Mouse (Mus musculus) small intestine, adult 2 months (tissue): ENCODE results near the gene Mib2.

Experiments used
- CTCF ChIP-seq: fragments of 200-500 bp; IDR thresholded peaks from 2 replicates; pipeline ENCODE4 v1.5.1; 2012; ENCODE audit warnings: low read depth, mild to moderate bottlenecking, control low read depth, inconsistent platforms, low read length, moderate library complexity, mixed read lengths; ENCODE audit not compliant: insufficient replicate concordance, insufficient read length; ENCODE audit errors: extremely low read depth
- POLR2A ChIP-seq: fragments of 200-500 bp; IDR thresholded peaks from 2 replicates; pipeline ENCODE4 v1.6.1; 2012; ENCODE audit warnings: low read depth, mild to moderate bottlenecking, control low read depth, inconsistent platforms, low read length, moderate library complexity

DNA sequence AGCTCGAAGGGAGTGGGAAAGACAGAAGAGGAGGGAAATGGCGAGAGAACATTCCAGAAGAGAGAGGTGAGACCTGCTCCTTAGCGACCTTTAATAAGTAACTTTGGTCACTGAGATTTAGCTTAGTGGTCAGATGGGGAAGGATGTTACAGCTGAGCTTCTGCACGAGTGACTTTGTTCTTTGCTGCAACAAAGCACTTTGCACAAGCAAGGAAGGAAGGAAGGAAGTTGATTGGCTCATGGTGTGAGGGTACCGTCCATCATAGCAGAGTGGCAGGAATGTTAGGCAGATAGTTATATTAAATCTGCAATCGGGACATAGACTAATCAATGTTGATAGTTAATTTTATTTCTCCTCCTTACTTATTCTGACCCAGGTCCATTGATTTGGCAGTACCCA is 38.7 kb downstream of the Mib2 start:
- TF ChIP-seq CTCF = no peak
- TF ChIP-seq POLR2A = no peak
